26 mouse cellular contexts compared by ENCODE assay signal in genomic region chr1:160691196-160691590, GRCm38 (mm10).
"Had no signal": no experiment of that assay in that cellular context is flagged by ENCODE, and none has a peak within 500 bp of the region (broad histone marks: within the 10 kb centered on the region; RNA-seq: fewer than 3 reads in every experiment).

No protein-coding gene starts in this region.

- H3K27ac ChIP-seq: left cerebral cortex, adult 2 months; limb, embryonic 10.5 days; limb, embryonic 12.5 days; limb, embryonic 13.5 days; limb, embryonic 15.5 days; liver, embryonic 12.5 days; liver, embryonic 13.5 days; liver, embryonic 14.5 days; liver, embryonic 15.5 days; lung, embryonic 15.5 days; macrophage; midbrain, embryonic 10.5 days; midbrain, embryonic 12.5 days; midbrain, embryonic 13.5 days; midbrain, embryonic 15.5 days had no signal

- H3K4me2 ChIP-seq: limb, embryonic 12.5 days; limb, embryonic 13.5 days; limb, embryonic 15.5 days; liver, embryonic 11.5 days; liver, embryonic 12.5 days; liver, embryonic 13.5 days; liver, embryonic 15.5 days; lung, embryonic 14.5 days; lung, embryonic 15.5 days; midbrain, embryonic 11.5 days; midbrain, embryonic 12.5 days; midbrain, embryonic 13.5 days; midbrain, embryonic 15.5 days had no signal

- H3K9me3 ChIP-seq: limb, embryonic 10.5 days; limb, embryonic 13.5 days; limb, embryonic 15.5 days; liver, embryonic 12.5 days; liver, embryonic 13.5 days; liver, embryonic 15.5 days; lung, embryonic 15.5 days; midbrain, embryonic 10.5 days; midbrain, embryonic 12.5 days; midbrain, embryonic 13.5 days; midbrain, embryonic 15.5 days had no signal

- H3K36me3 ChIP-seq: limb, embryonic 10.5 days; limb, embryonic 12.5 days; limb, embryonic 15.5 days; lung, embryonic 15.5 days; midbrain, embryonic 10.5 days; midbrain, embryonic 12.5 days; midbrain, embryonic 13.5 days; midbrain, embryonic 15.5 days had no signal

- DNase-seq: left cerebral cortex, postnatal 4 days; liver, embryonic 13.5 days; liver, postnatal 0 days; lung, adult 2 months; lung, postnatal 10 days; lung, postnatal 4 days; midbrain, embryonic 14.5 days had no signal

- H3K4me1 ChIP-seq: limb, embryonic 10.5 days; limb, embryonic 12.5 days; liver, embryonic 12.5 days; liver, embryonic 13.5 days; liver, embryonic 15.5 days; megakaryocyte, embryonic 14.5 days; midbrain, embryonic 10.5 days; midbrain, embryonic 12.5 days; midbrain, embryonic 13.5 days; midbrain, embryonic 15.5 days had no signal

- H3K27me3 ChIP-seq: limb, embryonic 12.5 days; liver, embryonic 12.5 days; liver, embryonic 13.5 days; liver, embryonic 15.5 days; megakaryocyte, embryonic 14.5 days; midbrain, embryonic 12.5 days; midbrain, embryonic 13.5 days; midbrain, embryonic 15.5 days had no signal

- H3K9ac ChIP-seq: limb, embryonic 12.5 days; limb, embryonic 13.5 days; limb, embryonic 15.5 days; liver, embryonic 12.5 days; liver, embryonic 13.5 days; liver, embryonic 14.5 days; liver, embryonic 15.5 days; liver, postnatal 0 days; lung, embryonic 14.5 days; lung, embryonic 15.5 days; midbrain, embryonic 12.5 days; midbrain, embryonic 13.5 days; midbrain, embryonic 15.5 days had no signal

- H3K4me3 ChIP-seq: left cerebral cortex, adult 2 months; limb, embryonic 10.5 days; limb, embryonic 12.5 days; limb, embryonic 13.5 days; limb, embryonic 15.5 days; liver, embryonic 12.5 days; liver, embryonic 13.5 days; liver, embryonic 15.5 days; lung, embryonic 15.5 days; megakaryocyte, embryonic 14.5 days; midbrain, embryonic 10.5 days; midbrain, embryonic 12.5 days; midbrain, embryonic 13.5 days; midbrain, embryonic 15.5 days; myocyte had no signal
